Mouse (Mus musculus): ENCODE data around the gene Spag16. TPM values are rescaled to one million over a fixed set of nuclear protein-coding genes. Genes with fewer than 3 reads are reported as not detected.
A peak's percentile ranks its signal among the peaks of the same experiment; 100 is the strongest.

The Spag16 gene
- polyA plus RNA-seq, 1 experiment from 2014 or later: 1.9 TPM

- Histone ChIP-seq H3K27ac (replicated peaks; ENCODE audit: low read depth, low read length) (no peak overlapping the region), H3K27me3 (ENCODE audit: control insufficient read depth, insufficient read depth, low read length) (no peaks in the 10 kb centered on the region), H3K4me1 (ENCODE audit: control insufficient read depth, insufficient read depth, low read length) (no peaks in the 10 kb centered on the region), H3K4me3 (ENCODE audit: low read depth, low read length) (no peak overlapping the region), H3K9me3 (replicated peaks; ENCODE audit: control insufficient read depth, low read length) (no peaks in the 10 kb centered on the region), H3K9ac (replicated peaks; ENCODE audit: low read length) (no peak overlapping the region), H3K4me2 (ENCODE audit: low read depth, low read length) (no peak overlapping the region), H3K36me3 (replicated peaks; ENCODE audit: control insufficient read depth, insufficient read depth, low read depth, low read length) (no peaks in the 10 kb centered on the region)
- DNase-seq (ENCODE audit: low spot score): no peak
- ATAC-seq (replicated peaks; ENCODE audit: insufficient number of reproducible peaks, low FRiP score, low TSS enrichment, low read depth): no peak
- 79% methylated on average over 3 of the region's 3 CpGs for WGBS
These were observed 879.1 kb downstream of the Spag16 start for GRCm38 (mm10) chr1:70705821-70706220.

- Histone ChIP-seq H3K9me3 (replicated peaks; ENCODE audit: control insufficient read depth, low read length) (no peaks in the 10 kb centered on the region), H3K4me1 (ENCODE audit: control insufficient read depth, insufficient read depth, low read length) (no peaks in the 10 kb centered on the region), H3K4me3 (ENCODE audit: low read depth, low read length) (no peak overlapping the region), H3K9ac (replicated peaks; ENCODE audit: low read length) (no peak overlapping the region), H3K4me2 (ENCODE audit: low read depth, low read length) (no peak overlapping the region), H3K36me3 (replicated peaks; ENCODE audit: control insufficient read depth, insufficient read depth, low read depth, low read length) (no peaks in the 10 kb centered on the region), H3K27me3 (ENCODE audit: control insufficient read depth, insufficient read depth, low read length) (no peaks in the 10 kb centered on the region), H3K27ac (replicated peaks; ENCODE audit: low read depth, low read length) (no peak overlapping the region)
- no peak for ATAC-seq (replicated peaks; ENCODE audit: insufficient number of reproducible peaks, low FRiP score, low TSS enrichment, low read depth)
- WGBS: 70% methylated on average over 5 of the region's 5 CpGs
- DNase-seq (ENCODE audit: low spot score): no peak
These were observed 898.3 kb downstream of the Spag16 start for GRCm38 (mm10) chr1:70725045-70725444.

GRCm38 (mm10) chr1:70725655-70726066 is 898.9 kb downstream of the Spag16 start, which contains the start of gene Vwc2l:
Gene Vwc2l, plus strand, starts transcription at chr1:70725715.
- WGBS: 10% methylated on average over 13 of the region's 13 CpGs
- Histone ChIP-seq H3K4me3 (ENCODE audit: low read depth, low read length) (no peak within 1 kb of the TSS), H3K9ac (replicated peaks; ENCODE audit: low read length) (no peak within 1 kb of the TSS), H3K27me3 (ENCODE audit: control insufficient read depth, insufficient read depth, low read length) (no peaks in the 10 kb centered on the region), H3K9me3 (replicated peaks; ENCODE audit: control insufficient read depth, low read length) (no peaks in the 10 kb centered on the region), H3K4me1 (ENCODE audit: control insufficient read depth, insufficient read depth, low read length) (no peaks in the 10 kb centered on the region), H3K36me3 (replicated peaks; ENCODE audit: control insufficient read depth, insufficient read depth, low read depth, low read length) (no peaks in the 10 kb centered on the region), H3K4me2 (ENCODE audit: low read depth, low read length) (no peak within 1 kb of the TSS), H3K27ac (replicated peaks; ENCODE audit: low read depth, low read length) (no peak within 1 kb of the TSS)
- ATAC-seq (replicated peaks; ENCODE audit: insufficient number of reproducible peaks, low FRiP score, low TSS enrichment, low read depth) (peak; percentile 70; the same call in 1 of the 2 replicates), DNase-seq (ENCODE audit: low spot score) (peak; percentile 91)

Other genes with a start within 250 kb of the Spag16 start
- gene Ikzf2, start 139.7 kb upstream of the Spag16 start, polyA plus RNA-seq (2014; fragmentation: Nextera tagmentation; extraction: Ambion mirVana): 5.0 and 5.3 TPM in 2 replicates

Measured in embryonic facial prominence, embryonic 11.5 days (tissue).